Mouse (Mus musculus): ENCODE measurements around the gene Clpsl2. TPM values are rescaled to one million over a fixed set of nuclear protein-coding genes. Genes with fewer than 3 reads are reported as not detected.

Clpsl2 gene
- polyA plus RNA-seq, 1 experiment = not detected

GRCm38 (mm10) chr17:28519827-28520226 lies 29.4 kb upstream of the Clpsl2 start:
- H3K27ac ChIP-seq (ENCODE audit: insufficient read depth, low read length) = no peak overlapping the region
- TF ChIP-seq CTCF (IDR thresholded peaks at IDR 0.05; ENCODE audit: borderline replicate concordance, insufficient read depth, low read length) (no peak), POLR2A (IDR thresholded peaks at IDR 0.05; ENCODE audit: low read depth, low read length) (no peak)
- H3K4me1 ChIP-seq (ENCODE audit: control insufficient read depth, insufficient read depth, low read length) = peaks cover 7% of the 10 kb centered on the region; the same call in 1 of the 2 replicates
- H3K4me3 ChIP-seq (ENCODE audit: insufficient read depth, low read length) = no peak overlapping the region

GRCm38 (mm10) chr17:28520561-28520960 lies 28.6 kb upstream of the Clpsl2 start:
- TF ChIP-seq CTCF (IDR thresholded peaks at IDR 0.05; ENCODE audit: borderline replicate concordance, insufficient read depth, low read length) (no peak), POLR2A (IDR thresholded peaks at IDR 0.05; ENCODE audit: low read depth, low read length) (no peak)
- peaks cover 7% of the 10 kb centered on the region; the same call in 1 of the 2 replicates for H3K4me1 ChIP-seq (ENCODE audit: control insufficient read depth, insufficient read depth, low read length)
- no peak overlapping the region for H3K27ac ChIP-seq (ENCODE audit: insufficient read depth, low read length)
- H3K4me3 ChIP-seq (ENCODE audit: insufficient read depth, low read length) = no peak overlapping the region

- Histone ChIP-seq H3K27ac (ENCODE audit: insufficient read depth, low read length) (no peak overlapping the region), H3K4me3 (ENCODE audit: insufficient read depth, low read length) (no peak overlapping the region), H3K4me1 (ENCODE audit: control insufficient read depth, insufficient read depth, low read length) (peaks cover 3% of the 10 kb centered on the region; the same call in 1 of the 2 replicates)
- no peak for TF ChIP-seq POLR2A (IDR thresholded peaks at IDR 0.05; ENCODE audit: low read depth, low read length)
- TF ChIP-seq CTCF (IDR thresholded peaks at IDR 0.05; ENCODE audit: borderline replicate concordance, insufficient read depth, low read length) = no peak
Observed at GRCm38 (mm10) chr17:28521071-28521726, 28.0 kb upstream of the Clpsl2 start.

GRCm38 (mm10) chr17:28521920-28522319 lies 27.3 kb upstream of the Clpsl2 start:
- no peak overlapping the region for H3K27ac ChIP-seq (ENCODE audit: insufficient read depth, low read length)
- H3K4me3 ChIP-seq (ENCODE audit: insufficient read depth, low read length) = peak overlapping the region; percentile 71; the same call in 1 of the 2 replicates
- TF ChIP-seq POLR2A (IDR thresholded peaks at IDR 0.05; ENCODE audit: low read depth, low read length) = no peak
- no peak for TF ChIP-seq CTCF (IDR thresholded peaks at IDR 0.05; ENCODE audit: borderline replicate concordance, insufficient read depth, low read length)
- H3K4me1 ChIP-seq (ENCODE audit: control insufficient read depth, insufficient read depth, low read length) = peaks cover 3% of the 10 kb centered on the region; the same call in 1 of the 2 replicates

- peaks cover 3% of the 10 kb centered on the region; the same call in 1 of the 2 replicates for H3K4me1 ChIP-seq (ENCODE audit: control insufficient read depth, insufficient read depth, low read length)
- peak overlapping the region; percentile 71 for H3K4me3 ChIP-seq (ENCODE audit: insufficient read depth, low read length)
- TF ChIP-seq POLR2A (IDR thresholded peaks at IDR 0.05; ENCODE audit: low read depth, low read length) (peak; percentile 80), CTCF (IDR thresholded peaks at IDR 0.05; ENCODE audit: borderline replicate concordance, insufficient read depth, low read length) (no peak)
- H3K27ac ChIP-seq (ENCODE audit: insufficient read depth, low read length) = peak overlapping the region; percentile 48
Observed at GRCm38 (mm10) chr17:28522623-28523354, 26.4 kb upstream of the Clpsl2 start.

GRCm38 (mm10) chr17:28523355-28524008 lies 25.7 kb upstream of the Clpsl2 start:
- no peak for TF ChIP-seq POLR2A (IDR thresholded peaks at IDR 0.05; ENCODE audit: low read depth, low read length)
- no peak for TF ChIP-seq CTCF (IDR thresholded peaks at IDR 0.05; ENCODE audit: borderline replicate concordance, insufficient read depth, low read length)
- Histone ChIP-seq H3K4me3 (ENCODE audit: insufficient read depth, low read length) (peak overlapping the region; percentile 71), H3K27ac (ENCODE audit: insufficient read depth, low read length) (peak overlapping the region; percentile 32), H3K4me1 (ENCODE audit: control insufficient read depth, insufficient read depth, low read length) (0 out of 2 replicates have a peak, but pooled peaks cover 3% of the 10 kb centered on the region)

GRCm38 (mm10) chr17:28524009-28524695 lies 25.1 kb upstream of the Clpsl2 start:
- no peak for TF ChIP-seq CTCF (IDR thresholded peaks at IDR 0.05; ENCODE audit: borderline replicate concordance, insufficient read depth, low read length)
- no peak for TF ChIP-seq POLR2A (IDR thresholded peaks at IDR 0.05; ENCODE audit: low read depth, low read length)
- Histone ChIP-seq H3K4me3 (ENCODE audit: insufficient read depth, low read length) (no peak overlapping the region), H3K4me1 (ENCODE audit: control insufficient read depth, insufficient read depth, low read length) (0 out of 2 replicates have a peak, but pooled peaks cover 3% of the 10 kb centered on the region), H3K27ac (ENCODE audit: insufficient read depth, low read length) (no peak overlapping the region)

GRCm38 (mm10) chr17:28524831-28525430 lies 24.3 kb upstream of the Clpsl2 start:
- 0 out of 2 replicates have a peak, but pooled peaks cover 3% of the 10 kb centered on the region for H3K4me1 ChIP-seq (ENCODE audit: control insufficient read depth, insufficient read depth, low read length)
- H3K4me3 ChIP-seq (ENCODE audit: insufficient read depth, low read length) = no peak overlapping the region
- H3K27ac ChIP-seq (ENCODE audit: insufficient read depth, low read length) = no peak overlapping the region
- TF ChIP-seq POLR2A (IDR thresholded peaks at IDR 0.05; ENCODE audit: low read depth, low read length) = no peak
- TF ChIP-seq CTCF (IDR thresholded peaks at IDR 0.05; ENCODE audit: borderline replicate concordance, insufficient read depth, low read length) = no peak
